Mouse (Mus musculus): ENCODE measurements around the gene Tbc1d2. TPM values are rescaled to one million over a fixed set of nuclear protein-coding genes. Genes with fewer than 3 reads are reported as not detected.
"Not testable (repeated sequence)": the region's sequence is repeated elsewhere in the genome, so short reads cannot be mapped to it uniquely, and the experiment has no call there.

Tbc1d2 gene
- polyA plus RNA-seq, 1 experiment from 2014 or later, result 1.8 TPM

GRCm38 (mm10) chr4:46578228-46578627 lies 71.8 kb downstream of the Tbc1d2 start:
- no peak for DNase-seq (ENCODE audit: low spot score)
- H3K4me2 ChIP-seq (ENCODE audit: low read depth, low read length), result no peak overlapping the region
- no peaks in the 10 kb centered on the region for H3K36me3 ChIP-seq (ENCODE audit: control insufficient read depth, insufficient read depth, low read length)
- WGBS, result 50% methylated on average over 1 of the region's 1 CpGs
- no peak overlapping the region for H3K27ac ChIP-seq (replicated peaks; ENCODE audit: low read depth, low read length)
- ATAC-seq (ENCODE audit: low read depth), result no peak
- no peak overlapping the region for H3K9ac ChIP-seq (ENCODE audit: low read depth, low read length)
- no peaks in the 10 kb centered on the region for H3K27me3 ChIP-seq (replicated peaks; ENCODE audit: control insufficient read depth, insufficient read depth, low read length)
- H3K9me3 ChIP-seq (ENCODE audit: control insufficient read depth, low read length), result peaks cover 11% of the 10 kb centered on the region; the same call in 1 of the 2 replicates
- H3K4me3 ChIP-seq (ENCODE audit: low read depth, low read length), result no peak overlapping the region
- no peaks in the 10 kb centered on the region for H3K4me1 ChIP-seq (ENCODE audit: control insufficient read depth, insufficient read depth, low read length)

- peaks cover 13% of the 10 kb centered on the region; the same call in 1 of the 2 replicates for H3K9me3 ChIP-seq (ENCODE audit: control insufficient read depth, low read length)
- not testable (repeated sequence) for DNase-seq (ENCODE audit: low spot score); H3K4me1 ChIP-seq (ENCODE audit: control insufficient read depth, insufficient read depth, low read length); H3K9ac ChIP-seq (ENCODE audit: low read depth, low read length); ATAC-seq (ENCODE audit: low read depth); H3K27me3 ChIP-seq (replicated peaks; ENCODE audit: control insufficient read depth, insufficient read depth, low read length); H3K27ac ChIP-seq (replicated peaks; ENCODE audit: low read depth, low read length); H3K4me3 ChIP-seq (ENCODE audit: low read depth, low read length); H3K4me2 ChIP-seq (ENCODE audit: low read depth, low read length); H3K36me3 ChIP-seq (ENCODE audit: control insufficient read depth, insufficient read depth, low read length)
- 87% methylated on average over 6 of the region's 10 CpGs for whole genome bisulfite sequencing
Measured at GRCm38 (mm10) chr4:46575509-46576284, 74.3 kb downstream of the Tbc1d2 start.

GRCm38 (mm10) chr4:46574841-46575240 lies 75.2 kb downstream of the Tbc1d2 start:
- WGBS, result 55% methylated on average over 9 of the region's 12 CpGs
- H3K4me1 ChIP-seq (ENCODE audit: control insufficient read depth, insufficient read depth, low read length), result no peaks in the 10 kb centered on the region
- no peaks in the 10 kb centered on the region for H3K36me3 ChIP-seq (ENCODE audit: control insufficient read depth, insufficient read depth, low read length)
- H3K4me2 ChIP-seq (ENCODE audit: low read depth, low read length), result no peak overlapping the region
- H3K9ac ChIP-seq (ENCODE audit: low read depth, low read length), result no peak overlapping the region
- no peaks in the 10 kb centered on the region for H3K27me3 ChIP-seq (replicated peaks; ENCODE audit: control insufficient read depth, insufficient read depth, low read length)
- H3K27ac ChIP-seq (replicated peaks; ENCODE audit: low read depth, low read length), result no peak overlapping the region
- H3K9me3 ChIP-seq (ENCODE audit: control insufficient read depth, low read length), result peaks cover 11% of the 10 kb centered on the region; the same call in 1 of the 2 replicates
- ATAC-seq (ENCODE audit: low read depth) (no peak), DNase-seq (ENCODE audit: low spot score) (no peak)
- H3K4me3 ChIP-seq (ENCODE audit: low read depth, low read length), result no peak overlapping the region

GRCm38 (mm10) chr4:46574024-46574753 lies 75.8 kb downstream of the Tbc1d2 start:
- no peak overlapping the region for H3K4me3 ChIP-seq (ENCODE audit: low read depth, low read length)
- H3K4me2 ChIP-seq (ENCODE audit: low read depth, low read length), result no peak overlapping the region
- H3K9ac ChIP-seq (ENCODE audit: low read depth, low read length), result no peak overlapping the region
- 0 out of 2 replicates have a peak, but pooled peaks have one; percentile 41 for ATAC-seq (ENCODE audit: low read depth)
- H3K27me3 ChIP-seq (replicated peaks; ENCODE audit: control insufficient read depth, insufficient read depth, low read length), result no peaks in the 10 kb centered on the region
- no peak overlapping the region for H3K27ac ChIP-seq (replicated peaks; ENCODE audit: low read depth, low read length)
- no peaks in the 10 kb centered on the region for H3K4me1 ChIP-seq (ENCODE audit: control insufficient read depth, insufficient read depth, low read length)
- peak; percentile 17 for DNase-seq (ENCODE audit: low spot score)
- H3K36me3 ChIP-seq (ENCODE audit: control insufficient read depth, insufficient read depth, low read length), result no peaks in the 10 kb centered on the region
- peaks cover 11% of the 10 kb centered on the region; the same call in 1 of the 2 replicates for H3K9me3 ChIP-seq (ENCODE audit: control insufficient read depth, low read length)
- WGBS, result 46% methylated on average over 9 of the region's 9 CpGs

- H3K9ac ChIP-seq (ENCODE audit: low read depth, low read length), result no peak overlapping the region
- no peaks in the 10 kb centered on the region for H3K27me3 ChIP-seq (replicated peaks; ENCODE audit: control insufficient read depth, insufficient read depth, low read length)
- no peak overlapping the region for H3K4me3 ChIP-seq (ENCODE audit: low read depth, low read length)
- H3K9me3 ChIP-seq (ENCODE audit: control insufficient read depth, low read length), result peaks cover 11% of the 10 kb centered on the region; the same call in 1 of the 2 replicates
- no peaks in the 10 kb centered on the region for H3K4me1 ChIP-seq (ENCODE audit: control insufficient read depth, insufficient read depth, low read length)
- ATAC-seq (ENCODE audit: low read depth), result no peak
- no peaks in the 10 kb centered on the region for H3K36me3 ChIP-seq (ENCODE audit: control insufficient read depth, insufficient read depth, low read length)
- no peak overlapping the region for H3K27ac ChIP-seq (replicated peaks; ENCODE audit: low read depth, low read length)
- 80% methylated on average over 4 of the region's 4 CpGs for WGBS
- no peak for DNase-seq (ENCODE audit: low spot score)
- H3K4me2 ChIP-seq (ENCODE audit: low read depth, low read length), result no peak overlapping the region
Measured at GRCm38 (mm10) chr4:46572616-46573015, 77.4 kb downstream of the Tbc1d2 start.

GRCm38 (mm10) chr4:46571744-46572143 lies 78.3 kb downstream of the Tbc1d2 start:
- no peak for DNase-seq (ENCODE audit: low spot score)
- H3K9ac ChIP-seq (ENCODE audit: low read depth, low read length), result no peak overlapping the region
- peaks cover 11% of the 10 kb centered on the region; the same call in 1 of the 2 replicates for H3K9me3 ChIP-seq (ENCODE audit: control insufficient read depth, low read length)
- no peak overlapping the region for H3K4me2 ChIP-seq (ENCODE audit: low read depth, low read length)
- H3K4me1 ChIP-seq (ENCODE audit: control insufficient read depth, insufficient read depth, low read length), result no peaks in the 10 kb centered on the region
- no peaks in the 10 kb centered on the region for H3K36me3 ChIP-seq (ENCODE audit: control insufficient read depth, insufficient read depth, low read length)
- no peak for ATAC-seq (ENCODE audit: low read depth)
- H3K27me3 ChIP-seq (replicated peaks; ENCODE audit: control insufficient read depth, insufficient read depth, low read length), result no peaks in the 10 kb centered on the region
- H3K27ac ChIP-seq (replicated peaks; ENCODE audit: low read depth, low read length), result no peak overlapping the region
- H3K4me3 ChIP-seq (ENCODE audit: low read depth, low read length), result no peak overlapping the region
- 89% methylated on average over 9 of the region's 9 CpGs for WGBS

GRCm38 (mm10) chr4:46569671-46570070 lies 80.3 kb downstream of the Tbc1d2 start:
- no peaks in the 10 kb centered on the region for H3K36me3 ChIP-seq (ENCODE audit: control insufficient read depth, insufficient read depth, low read length)
- H3K4me2 ChIP-seq (ENCODE audit: low read depth, low read length), result no peak overlapping the region
- H3K27me3 ChIP-seq (replicated peaks; ENCODE audit: control insufficient read depth, insufficient read depth, low read length), result no peaks in the 10 kb centered on the region
- H3K9ac ChIP-seq (ENCODE audit: low read depth, low read length), result no peak overlapping the region
- H3K4me3 ChIP-seq (ENCODE audit: low read depth, low read length), result no peak overlapping the region
- no peak overlapping the region for H3K27ac ChIP-seq (replicated peaks; ENCODE audit: low read depth, low read length)
- no peaks in the 10 kb centered on the region for H3K4me1 ChIP-seq (ENCODE audit: control insufficient read depth, insufficient read depth, low read length)
- 53% methylated on average over 3 of the region's 5 CpGs for WGBS
- DNase-seq (ENCODE audit: low spot score) (peak; percentile 35), ATAC-seq (ENCODE audit: low read depth) (no peak)
- H3K9me3 ChIP-seq (ENCODE audit: control insufficient read depth, low read length), result 0 out of 2 replicates have a peak, but pooled peaks cover 8% of the 10 kb centered on the region

- Histone ChIP-seq H3K9ac (ENCODE audit: low read depth, low read length) (no peak overlapping the region), H3K4me2 (ENCODE audit: low read depth, low read length) (no peak overlapping the region), H3K4me1 (ENCODE audit: control insufficient read depth, insufficient read depth, low read length) (no peaks in the 10 kb centered on the region), H3K27ac (replicated peaks; ENCODE audit: low read depth, low read length) (no peak overlapping the region), H3K36me3 (ENCODE audit: control insufficient read depth, insufficient read depth, low read length) (no peaks in the 10 kb centered on the region), H3K9me3 (ENCODE audit: control insufficient read depth, low read length) (0 out of 2 replicates have a peak, but pooled peaks cover 8% of the 10 kb centered on the region), H3K4me3 (ENCODE audit: low read depth, low read length) (no peak overlapping the region), H3K27me3 (replicated peaks; ENCODE audit: control insufficient read depth, insufficient read depth, low read length) (no peaks in the 10 kb centered on the region)
- ATAC-seq (ENCODE audit: low read depth) (no peak), DNase-seq (ENCODE audit: low spot score) (no peak)
- WGBS, result 91% methylated on average over 8 of the region's 8 CpGs
Measured at GRCm38 (mm10) chr4:46568169-46568568, 81.8 kb downstream of the Tbc1d2 start.
